Mouse (Mus musculus) small intestine, adult 2 months (tissue): ENCODE measurements around the gene Olfr571.

Experiments
- CTCF ChIP-seq: fragments of 200-500 bp; IDR thresholded peaks from 2 replicates; pipeline ENCODE4 v1.5.1; 2012; ENCODE audit warnings: low read depth, mild to moderate bottlenecking, control low read depth, inconsistent platforms, low read length, moderate library complexity, mixed read lengths; ENCODE audit not compliant: insufficient replicate concordance, insufficient read length; ENCODE audit errors: extremely low read depth
- POLR2A ChIP-seq: fragments of 200-500 bp; IDR thresholded peaks from 2 replicates; pipeline ENCODE4 v1.6.1; 2012; ENCODE audit warnings: low read depth, mild to moderate bottlenecking, control low read depth, inconsistent platforms, low read length, moderate library complexity

DNA sequence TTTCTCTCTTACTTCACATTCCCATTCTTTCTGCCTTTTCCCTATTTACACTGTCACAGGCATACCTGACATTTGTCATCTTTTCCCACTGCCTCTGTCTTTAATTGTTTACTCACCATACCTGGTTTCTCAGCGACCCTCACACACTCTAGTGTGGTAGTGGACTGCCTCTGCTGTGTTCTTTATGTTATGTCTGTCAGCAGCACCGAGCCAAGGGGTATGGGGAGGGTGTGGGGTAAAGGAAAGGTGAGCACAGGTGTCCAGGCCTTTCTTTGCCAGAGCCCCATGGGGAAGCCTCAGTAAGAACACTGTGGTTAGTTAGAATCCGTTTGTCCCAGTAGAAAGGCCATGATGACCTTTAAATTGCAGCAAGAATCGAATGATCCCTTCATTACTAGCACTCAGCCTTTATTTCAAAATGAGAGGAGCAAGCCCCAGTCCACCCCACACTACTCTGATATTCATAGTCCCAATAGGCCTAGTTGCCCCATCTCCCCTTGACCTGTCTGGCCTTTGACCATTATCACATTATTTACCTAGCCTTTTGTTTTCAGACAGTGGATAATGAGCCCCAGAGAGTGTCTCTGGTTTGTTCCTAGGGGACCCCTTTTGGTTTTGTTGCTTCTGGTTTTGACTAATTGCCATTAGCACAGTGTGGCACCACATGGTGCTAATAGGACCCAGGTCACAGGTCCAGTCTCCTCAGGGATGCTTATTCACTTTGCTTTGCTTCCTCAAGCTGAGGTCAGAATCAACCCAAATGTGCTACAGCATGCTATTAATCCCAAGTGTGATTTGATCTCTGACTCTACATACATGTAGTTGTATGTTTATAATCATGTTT lies at the start of gene Olfr571:
- no peak for TF ChIP-seq CTCF
- no peak for TF ChIP-seq POLR2A
